Mouse (Mus musculus): ENCODE results near the gene Hspb9.

DNA sequence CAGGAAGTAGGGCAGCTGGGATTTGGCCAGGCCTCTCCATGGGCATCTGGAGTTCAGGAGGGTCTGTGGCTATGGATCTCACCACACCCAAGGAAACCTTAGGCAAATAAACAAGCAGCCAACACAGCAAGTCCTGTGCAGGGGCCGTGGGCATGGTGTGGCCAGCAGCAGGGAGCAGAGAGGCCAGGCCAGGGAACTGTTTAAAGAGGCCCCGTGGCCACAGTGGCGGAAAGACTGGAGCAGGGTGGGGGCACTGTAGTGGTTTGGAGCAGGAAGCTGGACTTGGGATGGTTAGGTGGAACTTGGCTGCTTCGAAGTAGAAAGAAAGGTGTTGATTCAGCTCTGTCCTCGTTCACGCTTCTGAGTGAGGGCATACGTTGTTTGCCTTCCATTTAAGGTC, 26.4 kb upstream of the Hspb9 start:
- TF ChIP-seq POLR2A (IDR thresholded peaks at IDR 0.05; ENCODE audit: borderline replicate concordance, insufficient read depth, low read length) (no peak), CTCF (IDR thresholded peaks at IDR 0.05; ENCODE audit: borderline replicate concordance, insufficient read depth, low read depth, low read length) (no peak)

Measured in cerebellum, adult 2 months (tissue).